Mouse (Mus musculus) urinary bladder, postnatal 0 days (tissue): ENCODE measurements around the gene Ndufaf7. TPM values are rescaled to one million over a fixed set of nuclear protein-coding genes. Genes with fewer than 3 reads are reported as not detected.

Experiments
- polyA plus RNA-seq: library from polyadenylated mRNA; unstranded; fragments of >200 nt; fragmentation: Nextera tagmentation; extraction: Ambion mirVana; gene quantifications from 2 replicates; pipeline ENCODE4 v1.2.1, GENCODE M21; 2015

Ndufaf7 gene
- 37.6 and 40.2 TPM in 2 replicates for polyA plus RNA-seq

GRCm38 (mm10) chr17:78936466-78937228 is at the start of gene Ndufaf7, which contains the start of gene Cebpz:
Ndufaf7 (plus strand) TSS chr17:78937136.
Cebpz (minus strand) TSS chr17:78937066.

GRCm38 (mm10) chr17:78906892-78907291 is 30.0 kb upstream of the Ndufaf7 start, which contains the start of gene Sult6b1:
Sult6b1 (minus strand) TSS chr17:78906992.

GRCm38 (mm10) chr17:78916369-78916813 is 20.5 kb upstream of the Ndufaf7 start, which contains the start of gene Cebpzos:
Cebpzos (plus strand) TSS chr17:78916500.

Other genes starting within 250 kb of the Ndufaf7 start
- gene Strn, start 199.9 kb upstream of the Ndufaf7 start, polyA plus RNA-seq: 2.9 and 3.6 TPM in 2 replicates
- 4.6 and 6.0 TPM in 2 replicates for gene Heatr5b, start 101.8 kb upstream of the Ndufaf7 start, polyA plus RNA-seq
- 38.8 and 46.2 TPM in 2 replicates for gene Gpatch11, start 101.6 kb upstream of the Ndufaf7 start, polyA plus RNA-seq
- 13.3 and 14.3 TPM in 2 replicates for gene Eif2ak2, start 54.6 kb upstream of the Ndufaf7 start, polyA plus RNA-seq
- 0.06 and 0.10 TPM in 2 replicates for gene Sult6b1, start 30.1 kb upstream of the Ndufaf7 start, polyA plus RNA-seq
- gene Cebpzos, start 20.6 kb upstream of the Ndufaf7 start, polyA plus RNA-seq: 77.9 and 81.0 TPM in 2 replicates
- 35.2 and 36.6 TPM in 2 replicates for gene Cebpz, start 70 bp upstream of the Ndufaf7 start, polyA plus RNA-seq
- 19.2 and 23.5 TPM in 2 replicates for gene Prkd3, start 83.7 kb downstream of the Ndufaf7 start, polyA plus RNA-seq
- gene Qpct, start 114.8 kb downstream of the Ndufaf7 start, polyA plus RNA-seq: 94.7 and 131 TPM in 2 replicates